Mouse (Mus musculus) A20 (cell line): ENCODE data around the gene Ppp4r4.
"Not testable (repeated sequence)": the region's sequence is repeated elsewhere in the genome, so short reads cannot be mapped to it uniquely, and the experiment has no call there.

ENCODE experiments used
- DNase-seq: peaks from one replicate; pipeline ENCODE4 v3.0.0-alpha.2; 2011; ENCODE audit warnings: low read depth, low spot score

Gene Ppp4r4

GRCm38 (mm10) chr12:103634430-103634829, 102.3 kb downstream of the Ppp4r4 start:
- DNase-seq = no peak

GRCm38 (mm10) chr12:103635846-103636245, 103.8 kb downstream of the Ppp4r4 start:
- no peak for DNase-seq

- DNase-seq = peak; percentile 57
Measured at GRCm38 (mm10) chr12:103643336-103643735, 111.3 kb downstream of the Ppp4r4 start.

GRCm38 (mm10) chr12:103643818-103644217, 111.7 kb downstream of the Ppp4r4 start:
- no peak for DNase-seq

- DNase-seq = no peak
Measured at GRCm38 (mm10) chr12:103644601-103645000, 112.5 kb downstream of the Ppp4r4 start.

- DNase-seq = no peak
Measured at GRCm38 (mm10) chr12:103646314-103646713, 114.2 kb downstream of the Ppp4r4 start.

GRCm38 (mm10) chr12:103653836-103654235, 121.8 kb downstream of the Ppp4r4 start:
- no peak for DNase-seq

GRCm38 (mm10) chr12:103655123-103656044, 123.3 kb downstream of the Ppp4r4 start:
- no peak for DNase-seq

GRCm38 (mm10) chr12:103656848-103657626, 125.0 kb downstream of the Ppp4r4 start, which contains the start of gene Serpina6:
TSS of gene Serpina6 (minus strand) at chr12:103657212.
- no peak for DNase-seq

GRCm38 (mm10) chr12:103657991-103658390, 125.9 kb downstream of the Ppp4r4 start:
- no peak for DNase-seq

- no peak for DNase-seq
Measured at GRCm38 (mm10) chr12:103659171-103659570, 127.1 kb downstream of the Ppp4r4 start.

- DNase-seq = no peak
Measured at GRCm38 (mm10) chr12:103660076-103660475, 128.0 kb downstream of the Ppp4r4 start.

- DNase-seq = not testable (repeated sequence)
Measured at GRCm38 (mm10) chr12:103662053-103662452, 130.0 kb downstream of the Ppp4r4 start.
